Mouse (Mus musculus) testis, adult 10 weeks (tissue): ENCODE data around the gene Fundc2. TPM values are rescaled to one million over a fixed set of nuclear protein-coding genes. Genes with fewer than 3 reads are reported as not detected.

ENCODE experiments used
- polyA plus RNA-seq: library from polyadenylated mRNA; stranded (reverse); fragments of 350-450 nt; fragmentation: Illumina TruSeq; extraction: RNeasy Lipid Tissue Mini Kit (QIAGEN cat#74804); gene quantifications from one replicate; pipeline ENCODE4 v1.2.3, GENCODE M21; 2014; ENCODE audit warnings: low read depth, low replicate concordance

Fundc2 gene
- polyA plus RNA-seq: 15.1 TPM

DNA sequence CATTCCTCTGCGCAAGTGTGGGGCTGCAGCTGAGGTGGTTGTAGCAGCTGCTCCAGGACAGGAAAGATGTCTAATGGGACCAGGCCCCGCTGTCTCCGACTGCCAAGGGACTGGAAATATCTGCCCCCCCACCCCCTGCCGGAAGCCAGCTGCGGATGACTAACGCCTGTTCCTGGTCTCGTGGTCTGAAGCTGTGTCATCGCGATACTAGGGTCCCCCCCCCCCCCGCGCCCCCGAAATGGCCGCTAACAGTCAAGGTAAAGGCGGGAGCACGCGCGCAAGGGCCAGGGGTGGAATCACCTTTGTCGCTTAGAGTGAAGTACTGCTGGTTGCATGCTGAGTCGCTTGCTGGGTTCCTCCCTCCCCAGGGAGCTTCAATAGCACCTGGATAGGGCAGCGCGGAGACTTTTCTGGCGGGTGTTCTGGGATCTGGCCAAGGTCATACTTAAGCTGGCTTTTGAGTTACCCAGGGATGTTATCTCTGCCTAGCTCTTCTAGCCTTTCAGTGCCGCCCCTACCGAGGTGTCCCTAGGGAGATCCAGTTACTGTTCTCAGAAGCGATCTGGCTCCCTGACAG is at the start of gene Fundc2, which contains the start of gene F8:
TSS of gene Fundc2 (plus strand) at position 205 of the 577 bp plus-strand sequence.
TSS of gene F8 (minus strand) at position 421 of the 577 bp plus-strand sequence.

DNA sequence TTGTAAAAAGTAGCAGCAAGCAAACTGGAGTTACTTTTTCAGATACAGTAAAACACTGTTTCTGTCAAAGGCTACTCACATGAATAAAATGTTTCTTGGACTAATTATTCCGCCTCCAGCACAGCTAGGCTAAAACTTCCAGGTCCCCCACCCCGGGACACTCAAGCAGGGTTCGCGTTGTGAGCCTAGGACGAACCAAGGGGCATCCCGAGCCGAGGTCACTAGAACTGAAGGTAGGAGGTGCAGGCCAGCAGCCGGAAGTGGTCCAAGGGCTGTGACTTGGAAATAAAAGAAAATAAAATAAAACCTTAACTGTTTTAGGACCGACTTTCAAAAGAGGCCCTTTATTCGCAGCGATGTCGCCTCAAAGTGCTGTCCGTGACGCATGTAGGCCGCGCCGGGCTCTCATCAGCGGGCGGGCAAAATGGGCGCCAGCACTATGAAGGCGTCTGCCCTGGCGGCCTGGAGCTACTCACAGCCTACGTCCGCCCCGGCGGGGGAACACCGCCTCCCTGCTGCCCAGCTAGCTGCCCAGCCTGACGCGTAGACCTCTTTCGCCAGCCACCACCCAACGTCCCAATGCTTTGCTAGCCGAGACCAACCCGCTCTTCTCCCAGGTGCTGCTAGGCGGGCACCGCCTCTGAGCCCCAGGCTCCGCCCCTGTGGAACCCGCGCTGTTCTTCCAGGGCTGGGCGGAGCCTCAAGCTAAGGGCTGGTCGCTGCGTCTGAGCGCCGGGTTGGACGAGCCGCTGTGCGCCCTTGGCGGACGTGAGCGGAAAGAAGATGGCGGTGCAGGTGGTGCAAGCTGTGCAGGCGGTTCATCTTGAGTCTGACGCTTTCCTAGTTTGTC is 34.0 kb downstream of the Fundc2 start, which contains the start of the genes Cmc4, Mtcp1 and Brcc3:
TSS of gene Cmc4 (minus strand) at position 649 of the 850 bp plus-strand sequence.
TSS of gene Mtcp1 (minus strand) at position 653 of the 850 bp plus-strand sequence.
TSS of gene Brcc3 (plus strand) at position 693 of the 850 bp plus-strand sequence.

Other genes with a start within 250 kb of the Fundc2 start
- 14.8 TPM for gene Smim9, start 218.6 kb upstream of the Fundc2 start, polyA plus RNA-seq
- 2.5 TPM for gene F8, start 216 bp downstream of the Fundc2 start, polyA plus RNA-seq
- 7.9 TPM for gene Cmc4, start 34.2 kb downstream of the Fundc2 start, polyA plus RNA-seq
- gene Mtcp1, start 34.2 kb downstream of the Fundc2 start, polyA plus RNA-seq: 5.3 TPM
- 8.2 TPM for gene Brcc3, start 34.2 kb downstream of the Fundc2 start, polyA plus RNA-seq
- 35.7 TPM for gene Vbp1, start 131.9 kb downstream of the Fundc2 start, polyA plus RNA-seq
- 0.59 TPM for gene Rab39b, start 195.8 kb downstream of the Fundc2 start, polyA plus RNA-seq